Mouse (Mus musculus): ENCODE measurements around the gene Mettl7a3. TPM values are rescaled to one million over a fixed set of nuclear protein-coding genes. Genes with fewer than 3 reads are reported as not detected.
"Not testable (repeated sequence)": the region's sequence is repeated elsewhere in the genome, so short reads cannot be mapped to it uniquely, and the experiment has no call there.

The Mettl7a3 gene
- polyA plus RNA-seq, 1 experiment from 2014 or later: 0.17 TPM

DNA sequence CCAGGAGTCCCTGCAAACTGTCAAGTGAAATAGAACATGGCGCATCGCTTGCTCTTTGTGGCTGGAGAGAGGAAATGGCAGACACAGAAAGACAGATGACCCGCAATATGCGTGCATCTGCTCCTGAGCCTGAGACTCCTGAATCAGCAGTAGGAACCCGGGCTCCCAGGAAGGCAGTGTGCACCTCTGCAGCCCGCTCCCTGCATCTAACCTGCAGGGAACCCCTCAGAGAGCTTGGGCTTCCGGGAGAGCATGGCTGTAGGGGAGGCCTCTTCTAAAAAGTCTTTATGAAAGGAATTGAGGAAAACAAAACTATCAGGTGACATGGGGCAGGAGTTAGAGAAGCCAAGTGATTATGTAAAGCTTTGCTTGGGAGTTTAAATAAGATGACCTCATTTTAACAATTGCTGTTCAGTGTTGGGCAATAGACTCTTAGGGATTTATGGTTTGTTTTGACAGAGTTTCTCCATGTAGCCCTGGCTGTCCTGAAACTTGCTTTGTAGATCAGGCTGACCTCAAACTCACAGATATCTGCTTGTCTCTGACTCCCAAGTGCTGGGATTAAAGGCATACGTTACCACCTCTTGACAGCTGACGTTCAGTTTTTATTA, 14.3 kb upstream of the Mettl7a3 start:
- 75% methylated on average over 9 of the region's 9 CpGs for WGBS
- Histone ChIP-seq H3K36me3 (replicated peaks; ENCODE audit: control insufficient read depth, insufficient read depth, low read depth, low read length) (no peaks in the 10 kb centered on the region), H3K9me3 (replicated peaks; ENCODE audit: control insufficient read depth, low read length) (no peaks in the 10 kb centered on the region), H3K4me1 (ENCODE audit: control insufficient read depth, insufficient read depth, low read length) (no peaks in the 10 kb centered on the region), H3K4me3 (ENCODE audit: low read depth, low read length) (no peak overlapping the region), H3K27ac (replicated peaks; ENCODE audit: low read depth, low read length) (no peak overlapping the region), H3K27me3 (ENCODE audit: control insufficient read depth, insufficient read depth, low read length) (no peaks in the 10 kb centered on the region), H3K4me2 (ENCODE audit: low read depth, low read length) (no peak overlapping the region; the same call in 1 of the 2 replicates), H3K9ac (replicated peaks; ENCODE audit: low read length) (no peak overlapping the region)
- no peak for ATAC-seq (replicated peaks; ENCODE audit: insufficient number of reproducible peaks, low FRiP score, low TSS enrichment, low read depth)
- DNase-seq (ENCODE audit: low spot score): no peak

- no peak for ATAC-seq (replicated peaks; ENCODE audit: insufficient number of reproducible peaks, low FRiP score, low TSS enrichment, low read depth)
- WGBS: 64% methylated on average over 5 of the region's 5 CpGs
- Histone ChIP-seq H3K27ac (replicated peaks; ENCODE audit: low read depth, low read length) (no peak overlapping the region), H3K9ac (replicated peaks; ENCODE audit: low read length) (no peak overlapping the region), H3K4me3 (ENCODE audit: low read depth, low read length) (no peak overlapping the region), H3K27me3 (ENCODE audit: control insufficient read depth, insufficient read depth, low read length) (no peaks in the 10 kb centered on the region), H3K36me3 (replicated peaks; ENCODE audit: control insufficient read depth, insufficient read depth, low read depth, low read length) (no peaks in the 10 kb centered on the region), H3K9me3 (replicated peaks; ENCODE audit: control insufficient read depth, low read length) (no peaks in the 10 kb centered on the region), H3K4me2 (ENCODE audit: low read depth, low read length) (no peak overlapping the region), H3K4me1 (ENCODE audit: control insufficient read depth, insufficient read depth, low read length) (no peaks in the 10 kb centered on the region)
- DNase-seq (ENCODE audit: low spot score): no peak
Measured at GRCm38 (mm10) chr15:100321134-100321533, 13.6 kb upstream of the Mettl7a3 start.

- Histone ChIP-seq H3K9me3 (replicated peaks; ENCODE audit: control insufficient read depth, low read length) (no peaks in the 10 kb centered on the region), H3K27me3 (ENCODE audit: control insufficient read depth, insufficient read depth, low read length) (no peaks in the 10 kb centered on the region), H3K4me1 (ENCODE audit: control insufficient read depth, insufficient read depth, low read length) (no peaks in the 10 kb centered on the region), H3K9ac (replicated peaks; ENCODE audit: low read length) (no peak overlapping the region), H3K36me3 (replicated peaks; ENCODE audit: control insufficient read depth, insufficient read depth, low read depth, low read length) (no peaks in the 10 kb centered on the region), H3K4me2 (ENCODE audit: low read depth, low read length) (no peak overlapping the region), H3K4me3 (ENCODE audit: low read depth, low read length) (no peak overlapping the region), H3K27ac (replicated peaks; ENCODE audit: low read depth, low read length) (no peak overlapping the region)
- DNase-seq (ENCODE audit: low spot score) (no peak), ATAC-seq (replicated peaks; ENCODE audit: insufficient number of reproducible peaks, low FRiP score, low TSS enrichment, low read depth) (no peak)
- WGBS: 75% methylated on average over 12 of the region's 12 CpGs
Measured at GRCm38 (mm10) chr15:100324021-100324591, 10.6 kb upstream of the Mettl7a3 start.

DNA sequence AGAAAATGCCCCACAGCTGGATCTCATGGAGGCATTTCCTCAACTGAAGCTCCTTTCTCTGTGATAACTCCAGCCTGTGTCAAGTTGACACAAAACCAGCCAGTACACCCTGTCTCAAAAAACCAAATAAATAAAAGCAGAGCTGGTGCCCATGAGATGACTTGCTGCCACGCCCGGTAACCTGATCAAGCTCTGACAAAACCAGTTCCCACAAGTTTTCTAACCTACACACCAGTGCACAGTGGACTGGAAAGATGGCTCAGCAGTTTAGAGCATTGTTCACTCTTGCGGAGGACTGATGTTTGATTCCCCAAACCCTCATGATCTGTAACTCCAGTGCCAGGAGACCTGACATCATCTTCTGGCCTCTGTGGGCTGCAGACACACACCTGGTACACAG, 9.5 kb upstream of the Mettl7a3 start:
- no peaks in the 10 kb centered on the region for H3K36me3 ChIP-seq (replicated peaks; ENCODE audit: control insufficient read depth, insufficient read depth, low read depth, low read length)
- H3K4me2 ChIP-seq (ENCODE audit: low read depth, low read length): no peak overlapping the region
- H3K9me3 ChIP-seq (replicated peaks; ENCODE audit: control insufficient read depth, low read length): no peaks in the 10 kb centered on the region
- H3K9ac ChIP-seq (replicated peaks; ENCODE audit: low read length): no peak overlapping the region
- H3K27ac ChIP-seq (replicated peaks; ENCODE audit: low read depth, low read length): no peak overlapping the region
- WGBS: 88% methylated on average over 3 of the region's 3 CpGs
- ATAC-seq (replicated peaks; ENCODE audit: insufficient number of reproducible peaks, low FRiP score, low TSS enrichment, low read depth): no peak
- DNase-seq (ENCODE audit: low spot score): no peak
- no peaks in the 10 kb centered on the region for H3K27me3 ChIP-seq (ENCODE audit: control insufficient read depth, insufficient read depth, low read length)
- H3K4me3 ChIP-seq (ENCODE audit: low read depth, low read length): no peak overlapping the region
- no peaks in the 10 kb centered on the region for H3K4me1 ChIP-seq (ENCODE audit: control insufficient read depth, insufficient read depth, low read length)

GRCm38 (mm10) chr15:100328089-100328488, 6.6 kb upstream of the Mettl7a3 start:
- H3K9me3 ChIP-seq (replicated peaks; ENCODE audit: control insufficient read depth, low read length); H3K4me2 ChIP-seq (ENCODE audit: low read depth, low read length); H3K9ac ChIP-seq (replicated peaks; ENCODE audit: low read length); H3K4me3 ChIP-seq (ENCODE audit: low read depth, low read length); ATAC-seq (replicated peaks; ENCODE audit: insufficient number of reproducible peaks, low FRiP score, low TSS enrichment, low read depth); H3K27ac ChIP-seq (replicated peaks; ENCODE audit: low read depth, low read length); DNase-seq (ENCODE audit: low spot score); H3K4me1 ChIP-seq (ENCODE audit: control insufficient read depth, insufficient read depth, low read length); H3K36me3 ChIP-seq (replicated peaks; ENCODE audit: control insufficient read depth, insufficient read depth, low read depth, low read length); H3K27me3 ChIP-seq (ENCODE audit: control insufficient read depth, insufficient read depth, low read length): not testable (repeated sequence)
- 64% methylated on average over 3 of the region's 4 CpGs for WGBS

- not testable (repeated sequence) for DNase-seq (ENCODE audit: low spot score); H3K4me3 ChIP-seq (ENCODE audit: low read depth, low read length); H3K9me3 ChIP-seq (replicated peaks; ENCODE audit: control insufficient read depth, low read length); H3K9ac ChIP-seq (replicated peaks; ENCODE audit: low read length); H3K27ac ChIP-seq (replicated peaks; ENCODE audit: low read depth, low read length); ATAC-seq (replicated peaks; ENCODE audit: insufficient number of reproducible peaks, low FRiP score, low TSS enrichment, low read depth); H3K27me3 ChIP-seq (ENCODE audit: control insufficient read depth, insufficient read depth, low read length); H3K4me1 ChIP-seq (ENCODE audit: control insufficient read depth, insufficient read depth, low read length); H3K36me3 ChIP-seq (replicated peaks; ENCODE audit: control insufficient read depth, insufficient read depth, low read depth, low read length); H3K4me2 ChIP-seq (ENCODE audit: low read depth, low read length)
- 47% methylated on average over 10 of the region's 10 CpGs for whole genome bisulfite sequencing
Measured at GRCm38 (mm10) chr15:100329336-100329735, 5.4 kb upstream of the Mettl7a3 start.

DNA sequence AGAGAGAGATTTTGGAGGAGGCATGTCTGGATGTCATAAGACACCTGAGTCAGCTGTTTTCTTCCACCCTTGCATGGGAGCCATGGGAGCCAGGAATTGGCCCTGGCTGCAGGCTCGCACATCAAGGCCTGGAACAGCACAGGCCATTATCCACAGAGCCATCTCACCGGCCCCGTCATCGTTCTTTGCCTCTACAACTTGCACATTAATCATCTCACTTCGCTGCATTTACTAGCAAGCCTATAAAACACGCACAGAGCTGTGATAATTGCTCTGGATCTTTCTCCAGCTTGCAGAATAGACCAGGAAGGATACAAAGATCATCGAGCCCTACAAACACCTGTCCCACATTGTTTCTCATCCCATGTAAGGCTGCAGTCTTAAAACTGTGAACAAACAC, 4.0 kb upstream of the Mettl7a3 start:
- no peak for ATAC-seq (replicated peaks; ENCODE audit: insufficient number of reproducible peaks, low FRiP score, low TSS enrichment, low read depth)
- Histone ChIP-seq H3K27me3 (ENCODE audit: control insufficient read depth, insufficient read depth, low read length) (no peaks in the 10 kb centered on the region), H3K36me3 (replicated peaks; ENCODE audit: control insufficient read depth, insufficient read depth, low read depth, low read length) (no peaks in the 10 kb centered on the region), H3K4me3 (ENCODE audit: low read depth, low read length) (no peak overlapping the region), H3K4me2 (ENCODE audit: low read depth, low read length) (no peak overlapping the region), H3K4me1 (ENCODE audit: control insufficient read depth, insufficient read depth, low read length) (no peaks in the 10 kb centered on the region), H3K27ac (replicated peaks; ENCODE audit: low read depth, low read length) (no peak overlapping the region), H3K9ac (replicated peaks; ENCODE audit: low read length) (no peak overlapping the region), H3K9me3 (replicated peaks; ENCODE audit: control insufficient read depth, low read length) (no peaks in the 10 kb centered on the region)
- DNase-seq (ENCODE audit: low spot score): no peak
- WGBS: 89% methylated on average over 7 of the region's 7 CpGs

GRCm38 (mm10) chr15:100332077-100332961, 2.4 kb upstream of the Mettl7a3 start:
- not testable (repeated sequence) for H3K4me2 ChIP-seq (ENCODE audit: low read depth, low read length); DNase-seq (ENCODE audit: low spot score); H3K4me3 ChIP-seq (ENCODE audit: low read depth, low read length); H3K27ac ChIP-seq (replicated peaks; ENCODE audit: low read depth, low read length); H3K9ac ChIP-seq (replicated peaks; ENCODE audit: low read length); H3K9me3 ChIP-seq (replicated peaks; ENCODE audit: control insufficient read depth, low read length); H3K27me3 ChIP-seq (ENCODE audit: control insufficient read depth, insufficient read depth, low read length); H3K36me3 ChIP-seq (replicated peaks; ENCODE audit: control insufficient read depth, insufficient read depth, low read depth, low read length); ATAC-seq (replicated peaks; ENCODE audit: insufficient number of reproducible peaks, low FRiP score, low TSS enrichment, low read depth); H3K4me1 ChIP-seq (ENCODE audit: control insufficient read depth, insufficient read depth, low read length)
- WGBS: 50% methylated on average over 2 of the region's 10 CpGs

Data from embryonic facial prominence, embryonic 11.5 days (tissue).